Mouse (Mus musculus): ENCODE measurements around the gene Polr2b.
A peak's percentile ranks its signal among the peaks of the same experiment; 100 is the strongest.

Gene Polr2b

GRCm38 (mm10) chr5:77309924-77310772, at the start of gene Polr2b, which contains the start of gene Noa1:
Gene Polr2b, plus strand, starts transcription at chr5:77310147.
Gene Noa1, minus strand, starts transcription at chr5:77310084.
- DNase-seq (ENCODE audit: low read depth) = peak; percentile 99

GRCm38 (mm10) chr5:77261137-77261536, 48.8 kb upstream of the Polr2b start:
- DNase-seq (ENCODE audit: low read depth) = no peak

- no peak for DNase-seq (ENCODE audit: low read depth)
These were observed 47.8 kb upstream of the Polr2b start for GRCm38 (mm10) chr5:77262105-77262504.

GRCm38 (mm10) chr5:77265081-77265670, 44.8 kb upstream of the Polr2b start, which contains the start of gene Rest:
Gene Rest, plus strand, starts transcription at chr5:77265491.
- peak; percentile 88 for DNase-seq (ENCODE audit: low read depth)

GRCm38 (mm10) chr5:77265671-77266065, 44.3 kb upstream of the Polr2b start:
- peak; percentile 64 for DNase-seq (ENCODE audit: low read depth)

- peak; percentile 36 for DNase-seq (ENCODE audit: low read depth)
These were observed 43.7 kb upstream of the Polr2b start for GRCm38 (mm10) chr5:77266066-77266885.

- DNase-seq (ENCODE audit: low read depth) = peak; percentile 82
These were observed 43.0 kb upstream of the Polr2b start for GRCm38 (mm10) chr5:77266886-77267401.

GRCm38 (mm10) chr5:77267441-77267840, 42.5 kb upstream of the Polr2b start:
- no peak for DNase-seq (ENCODE audit: low read depth)

- no peak for DNase-seq (ENCODE audit: low read depth)
These were observed 41.9 kb upstream of the Polr2b start for GRCm38 (mm10) chr5:77267957-77268624.

GRCm38 (mm10) chr5:77269399-77269798, 40.5 kb upstream of the Polr2b start:
- peak; percentile 40 for DNase-seq (ENCODE audit: low read depth)

- no peak for DNase-seq (ENCODE audit: low read depth)
These were observed 36.8 kb upstream of the Polr2b start for GRCm38 (mm10) chr5:77273151-77273550.

- peak; percentile 40 for DNase-seq (ENCODE audit: low read depth)
These were observed 34.0 kb upstream of the Polr2b start for GRCm38 (mm10) chr5:77275950-77276349.

GRCm38 (mm10) chr5:77277204-77277603, 32.7 kb upstream of the Polr2b start:
- DNase-seq (ENCODE audit: low read depth) = no peak

GRCm38 (mm10) chr5:77281518-77282174, 28.3 kb upstream of the Polr2b start:
- DNase-seq (ENCODE audit: low read depth) = no peak

GRCm38 (mm10) chr5:77282242-77282641, 27.7 kb upstream of the Polr2b start:
- DNase-seq (ENCODE audit: low read depth) = no peak

- DNase-seq (ENCODE audit: low read depth) = no peak
These were observed 24.3 kb upstream of the Polr2b start for GRCm38 (mm10) chr5:77285685-77286084.

GRCm38 (mm10) chr5:77286904-77287303, 23.0 kb upstream of the Polr2b start:
- DNase-seq (ENCODE audit: low read depth) = no peak

GRCm38 (mm10) chr5:77287901-77288300, 22.0 kb upstream of the Polr2b start:
- DNase-seq (ENCODE audit: low read depth) = no peak

GRCm38 (mm10) chr5:77289686-77290085, 20.3 kb upstream of the Polr2b start:
- no peak for DNase-seq (ENCODE audit: low read depth)

GRCm38 (mm10) chr5:77290606-77291005, 19.3 kb upstream of the Polr2b start:
- DNase-seq (ENCODE audit: low read depth) = no peak

Measured in 416B (cell line).